Mouse (Mus musculus): ENCODE data around the gene Ly6g6e.

GRCm38 (mm10) chr17:35096597-35096996 lies 19.9 kb downstream of the Ly6g6e start:
- no peak for TF ChIP-seq CTCF (IDR thresholded peaks at IDR 0.05; ENCODE audit: low read depth)
- TF ChIP-seq EP300 (IDR thresholded peaks at IDR 0.05; ENCODE audit: low read depth), result no peak

Data from liver, embryonic 14.5 days (tissue).